Mouse (Mus musculus): Measurements from ENCODE around the gene Tmem9b. TPM values are rescaled to one million over a fixed set of nuclear protein-coding genes. Genes with fewer than 3 reads are reported as not detected.

The Tmem9b gene
- total RNA-seq, 2 experiments from 2014 or later: 24.7 to 26.9 TPM

GRCm38 (mm10) chr7:109686585-109687128 is 66.0 kb downstream of the Tmem9b start:
- no peak for DNase-seq

Other genes with a start within 250 kb of the Tmem9b start
- under 1 TPM; 0.19 to 0.41 TPM for gene Trim66, start 244.7 kb downstream of the Tmem9b start, total RNA-seq (2021)
- gene Rpl27a, start 233.7 kb downstream of the Tmem9b start, total RNA-seq (2021): 100 to 1,000 TPM; 131 to 154 TPM
- 10 to 100 TPM; 22.3 to 32.0 TPM for gene St5, start 49.3 kb downstream of the Tmem9b start, total RNA-seq (2021)
- 10 to 100 TPM in 1 of 2 experiments, 1 to 10 TPM in 1; 9.4 to 11.0 TPM for gene Akip1, start 49.2 kb downstream of the Tmem9b start, total RNA-seq (2021)
- gene BC051019, start 29.0 kb downstream of the Tmem9b start, total RNA-seq (2021): not detected
- not detected for gene Ascl3, start 21.1 kb downstream of the Tmem9b start, total RNA-seq (2021)
- under 1 TPM; 0.14 to 0.43 TPM for gene Nrip3, start 29.1 kb upstream of the Tmem9b start, total RNA-seq (2021)
- 10 to 100 TPM; 11.5 to 14.2 TPM for gene Scube2, start 112.8 kb upstream of the Tmem9b start, total RNA-seq (2021)
- 10 to 100 TPM; 68.8 to 84.6 TPM for gene Dennd5a, start 207.6 kb upstream of the Tmem9b start, total RNA-seq (2021)
- 10 to 100 TPM; 28.6 to 41.6 TPM for gene Tmem41b, start 234.1 kb upstream of the Tmem9b start, total RNA-seq (2021)